Mouse (Mus musculus): ENCODE data around the gene Tssk3. TPM values are rescaled to one million over a fixed set of nuclear protein-coding genes. Genes with fewer than 3 reads are reported as not detected.
"Not testable (repeated sequence)": the region's sequence is repeated elsewhere in the genome, so short reads cannot be mapped to it uniquely, and the experiment has no call there.

The Tssk3 gene
- polyA plus RNA-seq (2016; fragmentation: Nextera tagmentation; extraction: Ambion mirVana), result not detected in 2 replicates

DNA sequence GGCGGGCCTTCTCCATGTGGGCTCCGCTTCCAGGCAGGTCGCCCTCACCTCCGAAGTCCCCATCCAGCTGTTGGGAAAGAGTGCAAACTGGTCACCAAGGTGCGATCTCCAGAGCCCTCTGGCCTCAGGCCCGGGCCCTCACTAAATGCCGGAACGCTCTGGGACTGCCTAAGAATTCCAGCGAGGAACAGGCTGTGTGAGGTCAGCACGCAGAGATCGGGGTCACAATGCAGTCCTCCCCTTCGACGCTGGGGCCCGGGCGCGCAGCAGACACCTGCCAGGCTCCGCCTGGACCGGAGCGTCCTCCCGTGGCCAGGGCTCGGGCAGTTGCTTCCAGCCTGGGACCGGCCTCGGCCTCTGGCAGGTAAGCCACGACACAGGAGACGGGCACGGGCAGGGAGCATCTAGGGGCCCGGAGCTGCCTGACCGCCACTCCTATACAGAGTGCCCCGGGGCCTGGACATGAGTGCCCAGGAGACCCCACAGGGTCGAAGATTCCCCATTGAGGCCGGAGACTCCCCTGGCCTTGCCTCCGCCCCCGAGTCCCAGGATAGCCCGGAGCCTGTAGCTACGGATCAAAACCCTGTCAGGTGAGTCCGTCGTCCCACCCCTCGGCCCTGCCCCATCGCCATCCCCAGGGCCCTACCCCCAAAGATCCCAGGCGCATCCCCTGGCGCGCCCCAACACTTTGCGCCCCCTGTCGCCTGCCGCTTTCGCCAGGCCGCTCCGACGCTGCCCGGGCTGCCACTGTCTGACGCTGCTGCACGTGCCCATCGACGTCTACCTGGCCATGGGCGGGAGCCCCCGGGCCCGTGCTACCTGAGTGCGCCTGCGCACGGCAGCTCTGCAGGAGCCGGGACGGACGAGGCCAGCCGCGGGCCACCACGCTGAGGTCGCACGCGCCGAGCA lies at the start of gene Tssk3, which contains the start of gene Fam229a:
TSS of gene Tssk3 (minus strand) at position 51 of the 909 bp plus-strand sequence.
TSS of gene Fam229a (plus strand) at position 219 of the 909 bp plus-strand sequence.
- Histone ChIP-seq H3K36me3 (peaks cover 29% of the 10 kb centered on the region), H3K27ac (no peak within 1 kb of the TSS), H3K4me1 (replicated peaks) (peaks cover 12% of the 10 kb centered on the region), H3K4me3 (replicated peaks) (peak within 1 kb of the TSS; percentile 38), H3K27me3 (peaks cover 39% of the 10 kb centered on the region), H3K4me2 (peak within 1 kb of the TSS; percentile 69), H3K9me3 (no peaks in the 10 kb centered on the region), H3K9ac (replicated peaks) (peak within 1 kb of the TSS; percentile 50; the same call in 1 of the 2 replicates)
- WGBS, result 4% methylated on average over 70 of the region's 70 CpGs
- ATAC-seq (ENCODE audit: insufficient number of reproducible peaks, insufficient read depth, low FRiP score, low TSS enrichment, low read depth), result 0 out of 2 replicates have a peak, but pooled peaks have one; percentile 30

DNA sequence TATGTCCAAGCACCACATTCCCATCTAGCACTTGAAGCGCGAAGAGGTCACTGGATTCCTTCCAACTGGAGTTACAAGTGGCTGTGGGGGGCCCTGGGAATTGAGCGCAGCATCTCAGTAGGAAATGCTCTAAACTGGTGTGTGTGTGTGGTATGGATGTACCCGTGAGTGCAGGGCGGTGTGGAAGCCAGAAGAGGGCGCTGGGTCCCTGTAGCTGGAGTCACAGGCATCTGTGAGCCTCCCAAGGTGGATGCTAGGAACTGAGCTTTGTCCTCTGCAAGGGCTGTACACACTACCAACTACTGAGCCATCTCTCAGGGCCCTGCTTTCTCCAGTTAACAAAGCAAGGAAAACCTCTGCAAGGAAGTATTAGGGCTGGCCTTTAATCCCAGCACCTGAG lies 49.2 kb upstream of the Tssk3 start:
- 91% methylated on average over 6 of the region's 6 CpGs for WGBS
- Histone ChIP-seq H3K4me1 (replicated peaks) (peaks cover 17% of the 10 kb centered on the region), H3K9ac (replicated peaks) (no peak overlapping the region), H3K36me3 (peaks cover 46% of the 10 kb centered on the region), H3K4me3 (replicated peaks) (no peak overlapping the region), H3K27ac (no peak overlapping the region), H3K27me3 (no peaks in the 10 kb centered on the region), H3K9me3 (no peaks in the 10 kb centered on the region), H3K4me2 (no peak overlapping the region)
- ATAC-seq (ENCODE audit: insufficient number of reproducible peaks, insufficient read depth, low FRiP score, low TSS enrichment, low read depth), result no peak

DNA sequence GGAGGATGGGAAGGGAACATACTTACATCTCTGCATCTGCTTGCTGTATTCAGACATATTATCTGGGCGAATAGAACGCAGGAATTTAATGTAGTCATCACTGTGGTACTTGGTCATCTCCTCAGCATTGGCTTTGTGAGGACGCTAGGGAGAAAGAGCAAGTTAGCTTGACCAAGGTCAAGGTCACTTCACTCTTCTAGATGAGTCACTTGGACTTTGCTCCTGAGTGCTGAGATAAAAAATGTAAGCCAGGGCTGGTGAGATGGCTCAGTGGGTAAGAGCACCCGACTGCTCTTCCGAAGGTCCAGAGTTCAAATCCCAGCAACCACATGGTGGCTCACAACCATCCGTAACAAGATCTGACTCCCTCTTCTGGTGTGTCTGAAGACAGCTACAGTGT lies 38.1 kb upstream of the Tssk3 start:
- H3K36me3 ChIP-seq, result peaks cover 91% of the 10 kb centered on the region
- H3K4me1 ChIP-seq (replicated peaks); H3K4me3 ChIP-seq (replicated peaks); ATAC-seq (ENCODE audit: insufficient number of reproducible peaks, insufficient read depth, low FRiP score, low TSS enrichment, low read depth); H3K9me3 ChIP-seq; H3K27ac ChIP-seq; H3K27me3 ChIP-seq; H3K4me2 ChIP-seq; H3K9ac ChIP-seq (replicated peaks): not testable (repeated sequence)
- WGBS, result 94% methylated on average over 6 of the region's 6 CpGs

DNA sequence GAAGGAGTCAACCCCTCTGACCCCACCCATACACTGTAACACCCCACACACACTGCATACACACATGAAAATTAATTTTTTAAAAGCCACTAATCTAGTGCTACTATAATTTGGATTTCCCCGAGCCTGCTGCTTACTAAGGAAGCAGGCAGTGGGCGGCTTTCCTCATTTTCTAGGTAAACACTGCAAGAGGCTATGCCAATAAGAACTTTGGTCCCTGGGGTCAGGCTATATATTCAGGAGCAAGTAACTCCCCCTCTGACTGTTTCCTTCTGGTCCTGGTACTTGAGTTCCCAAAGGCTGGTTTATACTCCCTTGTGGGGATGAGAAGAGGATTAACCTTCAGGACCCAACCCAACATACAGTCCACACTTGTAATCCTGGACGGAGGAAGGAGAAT lies 35.1 kb upstream of the Tssk3 start:
- H3K9me3 ChIP-seq, result no peaks in the 10 kb centered on the region
- peaks cover 93% of the 10 kb centered on the region for H3K36me3 ChIP-seq
- WGBS, result 92% methylated on average over 3 of the region's 3 CpGs
- H3K4me3 ChIP-seq (replicated peaks), result no peak overlapping the region
- no peaks in the 10 kb centered on the region for H3K4me1 ChIP-seq (replicated peaks)
- H3K4me2 ChIP-seq, result no peak overlapping the region
- no peaks in the 10 kb centered on the region for H3K27me3 ChIP-seq
- ATAC-seq (ENCODE audit: insufficient number of reproducible peaks, insufficient read depth, low FRiP score, low TSS enrichment, low read depth), result no peak
- no peak overlapping the region for H3K27ac ChIP-seq
- no peak overlapping the region for H3K9ac ChIP-seq (replicated peaks)

DNA sequence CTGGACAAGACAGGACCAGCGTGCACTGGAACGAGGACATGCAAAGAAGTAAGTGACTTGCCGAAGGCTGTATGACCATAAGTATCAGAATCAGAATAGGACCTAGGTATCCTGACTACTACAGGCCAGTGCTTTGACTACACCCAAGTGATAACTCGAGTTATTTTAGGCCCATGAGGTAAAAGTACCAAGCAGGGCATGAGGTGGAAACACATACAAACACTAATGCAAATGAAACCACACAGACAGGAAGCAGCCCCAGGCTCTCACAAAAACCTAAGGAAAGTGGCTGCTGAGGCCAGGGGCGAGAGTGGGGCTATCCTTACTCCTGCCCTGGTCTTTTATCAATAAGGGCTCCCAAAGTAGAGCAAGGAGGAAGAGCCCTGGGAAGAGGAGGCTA lies 34.5 kb upstream of the Tssk3 start:
- Histone ChIP-seq H3K4me1 (replicated peaks) (no peaks in the 10 kb centered on the region), H3K36me3 (peaks cover 93% of the 10 kb centered on the region), H3K27ac (no peak overlapping the region), H3K27me3 (no peaks in the 10 kb centered on the region), H3K4me3 (replicated peaks) (no peak overlapping the region), H3K4me2 (no peak overlapping the region), H3K9ac (replicated peaks) (no peak overlapping the region), H3K9me3 (no peaks in the 10 kb centered on the region)
- no peak for ATAC-seq (ENCODE audit: insufficient number of reproducible peaks, insufficient read depth, low FRiP score, low TSS enrichment, low read depth)
- WGBS, result 95% methylated on average over 5 of the region's 5 CpGs

DNA sequence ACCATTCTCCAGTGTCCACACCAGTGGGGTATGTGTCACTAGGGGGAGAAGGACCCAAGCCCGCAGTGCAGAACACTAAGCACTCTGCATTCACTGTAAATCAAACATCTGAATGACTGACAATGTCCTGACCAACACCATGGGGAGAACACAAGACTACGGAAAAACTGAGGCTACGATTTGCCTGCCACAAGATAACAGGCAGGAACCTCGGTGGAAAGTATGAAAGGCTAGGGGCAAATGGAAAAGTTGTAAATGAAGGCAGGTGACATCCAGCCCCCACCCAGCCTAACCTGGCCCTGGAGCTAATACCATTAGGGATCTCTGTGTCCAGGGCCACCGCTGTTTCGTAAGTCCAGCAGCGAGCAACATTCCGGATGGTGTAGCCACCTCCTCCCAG lies 27.7 kb upstream of the Tssk3 start:
- H3K27ac ChIP-seq, result no peak overlapping the region
- no peak overlapping the region for H3K4me2 ChIP-seq
- no peak for ATAC-seq (ENCODE audit: insufficient number of reproducible peaks, insufficient read depth, low FRiP score, low TSS enrichment, low read depth)
- H3K9me3 ChIP-seq, result no peaks in the 10 kb centered on the region
- no peak overlapping the region for H3K4me3 ChIP-seq (replicated peaks)
- H3K9ac ChIP-seq (replicated peaks), result no peak overlapping the region
- H3K36me3 ChIP-seq, result peaks cover 89% of the 10 kb centered on the region
- 90% methylated on average over 8 of the region's 8 CpGs for WGBS
- peaks cover 19% of the 10 kb centered on the region for H3K4me1 ChIP-seq (replicated peaks)
- no peaks in the 10 kb centered on the region for H3K27me3 ChIP-seq

DNA sequence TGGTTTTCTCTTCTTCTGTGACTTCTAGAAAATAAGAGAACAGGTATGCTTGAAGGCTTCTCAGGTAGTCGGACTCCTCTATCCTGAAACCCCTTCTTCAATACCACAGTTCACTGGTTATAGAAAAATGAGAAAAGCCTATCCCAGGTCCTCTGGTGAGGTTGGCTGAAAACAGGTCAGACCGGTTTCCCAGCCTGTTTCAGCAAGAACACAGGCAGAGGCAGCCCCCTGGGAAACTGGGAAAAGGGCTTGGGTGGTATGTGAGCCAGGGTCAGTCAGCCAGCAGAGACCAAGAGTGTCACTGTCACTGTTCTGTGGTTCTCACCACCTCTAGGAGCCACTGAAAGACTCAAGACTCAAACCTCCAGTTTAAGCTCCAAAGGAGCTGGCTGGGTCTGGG lies 26.1 kb upstream of the Tssk3 start:
- peaks cover 73% of the 10 kb centered on the region for H3K36me3 ChIP-seq
- no peak overlapping the region for H3K4me3 ChIP-seq (replicated peaks)
- WGBS, result 42% methylated on average over 2 of the region's 2 CpGs
- H3K9me3 ChIP-seq, result no peaks in the 10 kb centered on the region
- H3K4me2 ChIP-seq, result 0 out of 2 replicates have a peak overlapping the region, but pooled peaks have one; percentile 13
- H3K27me3 ChIP-seq, result no peaks in the 10 kb centered on the region
- ATAC-seq (ENCODE audit: insufficient number of reproducible peaks, insufficient read depth, low FRiP score, low TSS enrichment, low read depth), result no peak
- peak overlapping the region; percentile 56; the same call in 1 of the 2 replicates for H3K27ac ChIP-seq
- peaks cover 30% of the 10 kb centered on the region for H3K4me1 ChIP-seq (replicated peaks)
- no peak overlapping the region for H3K9ac ChIP-seq (replicated peaks)

DNA sequence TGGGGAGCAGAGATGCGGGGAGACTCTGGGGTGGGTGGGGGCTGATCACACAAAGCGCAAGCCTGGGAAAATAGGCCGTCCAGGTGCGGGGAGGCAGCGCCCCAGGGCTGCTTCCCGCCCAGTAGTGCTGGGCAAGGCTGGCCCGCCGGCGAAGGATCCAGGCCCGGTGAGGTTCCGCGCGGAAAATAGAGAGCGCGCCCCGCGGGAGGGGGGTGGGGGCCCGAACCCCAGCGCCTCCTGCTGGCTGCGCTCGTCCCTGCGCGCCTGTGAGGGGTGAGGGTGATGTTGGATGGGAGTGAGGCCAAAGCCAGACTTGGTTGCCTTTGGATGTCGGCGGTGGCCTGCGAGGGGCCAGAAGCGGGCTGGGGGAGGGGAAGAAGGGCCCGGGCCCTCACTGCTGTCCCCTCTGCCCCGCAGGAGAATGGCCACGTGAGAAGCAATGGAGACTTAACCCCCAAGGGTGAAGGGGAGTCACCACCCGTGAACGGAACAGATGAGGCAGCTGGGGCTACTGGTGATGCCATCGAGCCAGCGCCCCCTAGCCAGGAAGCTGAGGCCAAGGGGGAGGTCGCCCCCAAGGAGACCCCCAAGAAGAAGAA lies 23.6 kb upstream of the Tssk3 start:
- WGBS, result under 1% methylated on average over 34 of the region's 35 CpGs
- Histone ChIP-seq H3K4me2 (peak overlapping the region; percentile 94), H3K9ac (replicated peaks) (peak overlapping the region; percentile 100), H3K27ac (peak overlapping the region; percentile 98), H3K4me1 (replicated peaks) (peaks cover 43% of the 10 kb centered on the region), H3K36me3 (peaks cover 48% of the 10 kb centered on the region), H3K9me3 (no peaks in the 10 kb centered on the region), H3K4me3 (replicated peaks) (peak overlapping the region; percentile 100), H3K27me3 (no peaks in the 10 kb centered on the region)
- peak; percentile 7; the same call in 1 of the 2 replicates for ATAC-seq (ENCODE audit: insufficient number of reproducible peaks, insufficient read depth, low FRiP score, low TSS enrichment, low read depth)

DNA sequence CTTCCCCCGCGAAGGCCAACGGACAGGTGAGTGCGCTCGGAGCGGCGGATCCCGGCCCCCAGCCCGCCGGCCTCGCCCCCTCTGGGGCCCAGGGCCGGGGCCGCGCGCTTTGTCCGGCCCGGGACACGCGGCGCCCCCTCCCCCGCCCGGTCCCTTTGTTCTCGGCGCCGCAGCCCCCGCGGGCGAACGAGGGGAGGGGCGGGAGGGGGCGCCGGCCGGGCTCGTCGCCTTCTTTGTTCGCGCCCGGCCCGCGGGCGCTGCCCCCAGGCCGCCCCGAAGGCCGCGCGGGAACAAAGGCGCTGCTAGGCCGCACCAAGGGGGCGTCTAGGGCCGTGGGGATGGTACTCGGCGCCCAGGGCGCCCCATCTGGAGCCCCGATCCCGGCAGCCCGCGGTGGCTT lies 23.1 kb upstream of the Tssk3 start:
- Histone ChIP-seq H3K36me3 (peaks cover 42% of the 10 kb centered on the region), H3K27ac (peak overlapping the region; percentile 98), H3K27me3 (no peaks in the 10 kb centered on the region), H3K4me2 (peak overlapping the region; percentile 94), H3K4me3 (replicated peaks) (peak overlapping the region; percentile 100), H3K9me3 (no peaks in the 10 kb centered on the region), H3K4me1 (replicated peaks) (peaks cover 45% of the 10 kb centered on the region), H3K9ac (replicated peaks) (peak overlapping the region; percentile 100)
- WGBS, result 0% methylated on average over 29 of the region's 57 CpGs
- 0 out of 2 replicates have a peak, but pooled peaks have one; percentile 14 for ATAC-seq (ENCODE audit: insufficient number of reproducible peaks, insufficient read depth, low FRiP score, low TSS enrichment, low read depth)

DNA sequence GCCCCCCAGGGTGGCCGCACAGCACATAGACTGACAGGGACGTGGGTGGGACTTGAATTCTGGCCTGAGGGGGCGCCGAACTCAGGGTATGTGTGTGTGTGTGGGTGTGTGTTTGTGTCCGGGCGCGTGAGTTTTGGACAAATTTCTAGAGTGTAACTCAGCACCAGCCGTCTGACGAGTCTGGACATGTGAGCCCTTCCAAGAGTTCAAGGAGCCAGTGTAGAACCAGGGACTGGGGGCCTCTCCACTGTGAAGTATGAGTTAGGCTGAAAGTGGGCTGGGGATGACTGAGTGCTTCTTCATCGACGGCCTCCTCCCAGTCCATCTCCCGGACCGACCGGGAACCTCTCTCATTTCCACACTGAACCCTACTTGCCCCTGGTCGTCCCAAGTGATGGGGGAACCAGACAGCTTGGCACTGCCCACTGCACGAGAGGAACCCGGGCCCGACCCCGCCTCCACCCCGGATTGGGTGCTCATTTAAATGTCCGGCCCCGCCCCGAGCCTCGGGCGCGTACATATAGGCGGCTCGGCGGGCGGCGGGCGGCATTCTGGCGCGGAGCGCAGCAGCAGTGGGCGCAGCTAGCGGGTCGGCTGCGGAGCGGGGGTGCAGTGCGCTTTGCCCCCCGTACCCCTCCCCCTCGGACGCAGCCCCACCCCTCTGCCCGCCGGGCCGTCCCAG lies 22.4 kb upstream of the Tssk3 start, which contains the start of gene Marcksl1:
TSS of gene Marcksl1 (plus strand) at position 496 of the 682 bp plus-strand sequence.
- peak within 1 kb of the TSS; percentile 100 for H3K9ac ChIP-seq (replicated peaks)
- peaks cover 47% of the 10 kb centered on the region for H3K4me1 ChIP-seq (replicated peaks)
- H3K27me3 ChIP-seq, result no peaks in the 10 kb centered on the region
- peak within 1 kb of the TSS; percentile 100 for H3K4me3 ChIP-seq (replicated peaks)
- peak within 1 kb of the TSS; percentile 94 for H3K4me2 ChIP-seq
- no peaks in the 10 kb centered on the region for H3K9me3 ChIP-seq
- ATAC-seq (ENCODE audit: insufficient number of reproducible peaks, insufficient read depth, low FRiP score, low TSS enrichment, low read depth), result peak; percentile 86
- peak within 1 kb of the TSS; percentile 98 for H3K27ac ChIP-seq
- peaks cover 36% of the 10 kb centered on the region for H3K36me3 ChIP-seq
- 7% methylated on average over 35 of the region's 47 CpGs for WGBS
